In genomic region chr5:122798557-122799378, GRCm38 (mm10) we compare ENCODE assay signal across 9 mouse cellular contexts. TPM values are rescaled to one million over a fixed set of nuclear protein-coding genes. Genes with fewer than 3 reads are reported as not detected.
DNase-seq lines count a peak whose midpoint lies in the region; ATAC-seq lines count a peak whose summit lies in the region.
"Had no signal": no experiment of that assay in that cellular context is flagged by ENCODE, and none has a peak within 500 bp of the region (broad histone marks: within the 10 kb centered on the region; RNA-seq: fewer than 3 reads in every experiment).

No protein-coding gene starts in this region.

- no peak for ATAC-seq in forebrain, embryonic 11.5 days (replicated peaks; ENCODE audit: low FRiP score)
- ATAC-seq in heart, embryonic 11.5 days (replicated peaks; ENCODE audit: insufficient number of reproducible peaks, low FRiP score, low TSS enrichment): peak; percentile 52; the same call in 1 of the 2 replicates
- peak; percentile 38; the same call in 1 of the 2 replicates for ATAC-seq in liver, embryonic 12.5 days

- no peak overlapping the region for H3K4me3 ChIP-seq in forebrain, embryonic 11.5 days (ENCODE audit: low read depth, low read length)
- no peak overlapping the region for H3K4me3 ChIP-seq in forebrain, embryonic 10.5 days
- no peak overlapping the region for H3K4me3 ChIP-seq in heart, embryonic 11.5 days (ENCODE audit: low read depth, low read length)
- H3K4me3 ChIP-seq in liver, embryonic 12.5 days: no peak overlapping the region
- H3K4me3 ChIP-seq: embryonic facial prominence, embryonic 12.5 days had no signal

- no peaks in the 10 kb centered on the region for H3K27me3 ChIP-seq in forebrain, embryonic 11.5 days (ENCODE audit: control insufficient read depth, insufficient read depth, low read length)
- H3K27me3 ChIP-seq in forebrain, embryonic 10.5 days (ENCODE audit: poor library complexity, severe bottlenecking): no peaks in the 10 kb centered on the region
- no peaks in the 10 kb centered on the region for H3K27me3 ChIP-seq in heart, embryonic 11.5 days (ENCODE audit: control insufficient read depth, insufficient read depth, low read length)
- H3K27me3 ChIP-seq in liver, embryonic 12.5 days (replicated peaks): no peaks in the 10 kb centered on the region
- H3K27me3 ChIP-seq: embryonic facial prominence, embryonic 12.5 days had no signal

- no peak overlapping the region for H3K27ac ChIP-seq in forebrain, embryonic 11.5 days (ENCODE audit: low read depth, low read length)
- H3K27ac ChIP-seq in forebrain, embryonic 10.5 days: no peak overlapping the region
- H3K27ac ChIP-seq in heart, embryonic 11.5 days (ENCODE audit: low read depth, low read length): peak overlapping the region; percentile 17; the same call in 1 of the 2 replicates
- H3K27ac ChIP-seq in liver, embryonic 12.5 days: peak overlapping the region; percentile 45
- H3K27ac ChIP-seq: embryonic facial prominence, embryonic 12.5 days had no signal

- no peak overlapping the region for H3K9ac ChIP-seq in forebrain, embryonic 11.5 days (ENCODE audit: low read length)
- no peak overlapping the region for H3K9ac ChIP-seq in heart, embryonic 11.5 days (ENCODE audit: low read depth, low read length)
- no peak overlapping the region for H3K9ac ChIP-seq in liver, embryonic 12.5 days
- H3K9ac ChIP-seq: embryonic facial prominence, embryonic 12.5 days had no signal

- H3K4me1 ChIP-seq in forebrain, embryonic 11.5 days (replicated peaks; ENCODE audit: control insufficient read depth, insufficient read depth, low read length): no peaks in the 10 kb centered on the region
- no peaks in the 10 kb centered on the region for H3K4me1 ChIP-seq in forebrain, embryonic 10.5 days
- peaks cover 23% of the 10 kb centered on the region for H3K4me1 ChIP-seq in heart, embryonic 11.5 days (ENCODE audit: control insufficient read depth, insufficient read depth, low read length)
- peaks cover 36% of the 10 kb centered on the region for H3K4me1 ChIP-seq in liver, embryonic 12.5 days
- H3K4me1 ChIP-seq: embryonic facial prominence, embryonic 12.5 days had no signal

- DNase-seq in forebrain, embryonic 11.5 days (ENCODE audit: low spot score): peak; percentile 63
- no peak for DNase-seq in forebrain, embryonic 10.5 days (ENCODE audit: extremely low spot score, low spot score)
- DNase-seq in cerebellum, adult 8-10 months: peak; percentile 48
- peak; percentile 87 for DNase-seq in kidney, postnatal 10 days
- DNase-seq in ovary, adult 18-20 months (ENCODE audit: low spot score): peak; percentile 71
- peak; percentile 85 for DNase-seq in yolk sac, embryonic 10.5 days (ENCODE audit: low spot score)

- 84% methylated on average over 17 of the region's 17 CpGs for WGBS in forebrain, embryonic 11.5 days
- WGBS in forebrain, embryonic 10.5 days: 90% methylated on average over 17 of the region's 17 CpGs
- WGBS in heart, embryonic 11.5 days (ENCODE audit: insufficient replicate concordance): 60% methylated on average over 17 of the region's 17 CpGs
- WGBS in liver, embryonic 12.5 days (ENCODE audit: insufficient replicate concordance): 72% methylated on average over 17 of the region's 17 CpGs

- peaks cover 23% of the 10 kb centered on the region for H3K36me3 ChIP-seq in forebrain, embryonic 11.5 days (ENCODE audit: control insufficient read depth, insufficient read depth, low read length)
- H3K36me3 ChIP-seq in forebrain, embryonic 10.5 days (replicated peaks): peaks cover 98% of the 10 kb centered on the region
- H3K36me3 ChIP-seq in heart, embryonic 11.5 days (ENCODE audit: control insufficient read depth, insufficient read depth, low read length): peaks cover 55% of the 10 kb centered on the region
- peaks cover 97% of the 10 kb centered on the region for H3K36me3 ChIP-seq in liver, embryonic 12.5 days

- H3K4me2 ChIP-seq in forebrain, embryonic 11.5 days (ENCODE audit: low read depth, low read length, severe bottlenecking): no peak overlapping the region
- no peak overlapping the region for H3K4me2 ChIP-seq in heart, embryonic 11.5 days
- no peak overlapping the region for H3K4me2 ChIP-seq in liver, embryonic 12.5 days
- H3K4me2 ChIP-seq: embryonic facial prominence, embryonic 12.5 days had no signal

- H3K9me3 ChIP-seq in forebrain, embryonic 11.5 days (ENCODE audit: control insufficient read depth, low read length): no peaks in the 10 kb centered on the region
- H3K9me3 ChIP-seq in forebrain, embryonic 10.5 days: no peaks in the 10 kb centered on the region; the same call in 1 of the 2 replicates
- H3K9me3 ChIP-seq in heart, embryonic 11.5 days (replicated peaks; ENCODE audit: control insufficient read depth, low read length): no peaks in the 10 kb centered on the region
- no peaks in the 10 kb centered on the region for H3K9me3 ChIP-seq in liver, embryonic 12.5 days (replicated peaks)
- H3K9me3 ChIP-seq: embryonic facial prominence, embryonic 12.5 days had no signal

RNA-seq across cellular contexts. Expression of gene Camkk2, which starts 19.6 kb away (rescaled TPM):
- polyA plus RNA-seq in forebrain, embryonic 11.5 days (2014; fragmentation: Nextera tagmentation; extraction: Ambion mirVana): 24.4 and 26.3 TPM in 2 replicates
- polyA plus RNA-seq in forebrain, embryonic 10.5 days (2016; fragmentation: Nextera tagmentation; extraction: Ambion mirVana): 22.6 and 24.1 TPM in 2 replicates
- polyA plus RNA-seq in heart, embryonic 11.5 days (2014; fragmentation: Nextera tagmentation; extraction: Ambion mirVana): 8.7 and 14.0 TPM in 2 replicates
- 14.5 and 16.7 TPM in 2 replicates for polyA plus RNA-seq in liver, embryonic 12.5 days (2016; fragmentation: Nextera tagmentation; extraction: Ambion mirVana)

RNA-seq across cellular contexts. Expression of gene Anapc5, which starts 22.4 kb away (rescaled TPM):
- 536 and 549 TPM in 2 replicates for polyA plus RNA-seq in forebrain, embryonic 11.5 days (2014; fragmentation: Nextera tagmentation; extraction: Ambion mirVana)
- 510 and 525 TPM in 2 replicates for polyA plus RNA-seq in forebrain, embryonic 10.5 days (2016; fragmentation: Nextera tagmentation; extraction: Ambion mirVana)
- 354 and 366 TPM in 2 replicates for polyA plus RNA-seq in heart, embryonic 11.5 days (2014; fragmentation: Nextera tagmentation; extraction: Ambion mirVana)
- 330 and 342 TPM in 2 replicates for polyA plus RNA-seq in liver, embryonic 12.5 days (2016; fragmentation: Nextera tagmentation; extraction: Ambion mirVana)

RNA-seq across cellular contexts. Expression of gene Rnf34, which starts 51.1 kb away (rescaled TPM):
- 51.1 and 53.2 TPM in 2 replicates for polyA plus RNA-seq in forebrain, embryonic 11.5 days (2014; fragmentation: Nextera tagmentation; extraction: Ambion mirVana)
- 48.5 and 53.4 TPM in 2 replicates for polyA plus RNA-seq in forebrain, embryonic 10.5 days (2016; fragmentation: Nextera tagmentation; extraction: Ambion mirVana)
- polyA plus RNA-seq in heart, embryonic 11.5 days (2014; fragmentation: Nextera tagmentation; extraction: Ambion mirVana): 32.4 and 36.0 TPM in 2 replicates
- 14.4 and 14.9 TPM in 2 replicates for polyA plus RNA-seq in liver, embryonic 12.5 days (2016; fragmentation: Nextera tagmentation; extraction: Ambion mirVana)

Comparison
In these comparisons a context has a peak if more than half of its experiments do, and no peak if none do; other contexts are left out.
1. H3K27ac ChIP-seq: peak in heart, embryonic 11.5 days (single experiment) and liver, embryonic 12.5 days (single experiment); none in forebrain, embryonic 11.5 days (single experiment) and forebrain, embryonic 10.5 days (single experiment).